Mouse (Mus musculus) R1 (cell line): Measurements from ENCODE around the gene Olfr735.

Experiments used
- DNase-seq: peaks from one replicate; pipeline ENCODE4 v3.0.0-alpha.2; 2018; ENCODE audit warnings: low read depth, low spot score

Gene Olfr735

DNA sequence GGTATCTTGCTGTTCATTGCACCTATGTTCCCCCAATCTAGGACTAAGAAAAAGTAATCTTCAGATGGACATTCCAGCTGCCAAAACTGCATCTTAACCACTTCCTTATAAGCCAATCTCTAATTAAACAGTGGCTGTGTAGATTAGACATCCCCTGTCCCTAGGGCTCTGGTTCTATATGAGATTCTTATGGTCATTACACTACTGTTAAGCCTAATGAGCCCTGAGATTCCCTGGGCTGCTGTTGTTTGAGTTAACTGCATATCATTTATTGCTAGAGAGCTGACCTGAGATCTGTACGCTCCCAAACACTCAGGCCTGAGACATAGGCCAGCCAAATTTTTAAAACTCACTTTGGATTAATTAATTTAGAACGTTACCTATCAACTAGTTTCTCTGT is at the start of gene Olfr735:
Gene Olfr735, minus strand, starts transcription at position 77 of the 400 bp plus-strand sequence.
- DNase-seq, result no peak

DNA sequence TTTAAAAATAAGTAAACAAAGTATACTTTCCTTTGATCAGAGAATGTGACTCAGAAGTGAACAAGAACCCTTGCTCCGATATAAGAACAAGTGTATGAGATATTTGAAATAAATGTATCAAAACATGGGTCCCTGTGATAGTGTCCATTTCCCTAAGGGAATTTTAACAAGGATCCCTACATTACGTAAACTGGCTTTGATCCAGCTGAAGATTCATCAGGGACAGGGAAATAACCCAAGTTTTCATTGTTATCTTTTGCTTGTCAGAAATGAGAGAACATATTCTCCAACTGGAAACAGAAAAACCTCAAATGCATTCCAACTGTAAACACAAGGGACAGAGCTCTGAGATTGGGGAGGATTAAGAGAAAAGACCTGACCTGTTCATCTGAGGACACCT is 32.2 kb upstream of the Olfr735 start, which contains the start of gene Olfr736:
Gene Olfr736, plus strand, starts transcription at position 301 of the 400 bp plus-strand sequence.
- DNase-seq, result no peak

DNA sequence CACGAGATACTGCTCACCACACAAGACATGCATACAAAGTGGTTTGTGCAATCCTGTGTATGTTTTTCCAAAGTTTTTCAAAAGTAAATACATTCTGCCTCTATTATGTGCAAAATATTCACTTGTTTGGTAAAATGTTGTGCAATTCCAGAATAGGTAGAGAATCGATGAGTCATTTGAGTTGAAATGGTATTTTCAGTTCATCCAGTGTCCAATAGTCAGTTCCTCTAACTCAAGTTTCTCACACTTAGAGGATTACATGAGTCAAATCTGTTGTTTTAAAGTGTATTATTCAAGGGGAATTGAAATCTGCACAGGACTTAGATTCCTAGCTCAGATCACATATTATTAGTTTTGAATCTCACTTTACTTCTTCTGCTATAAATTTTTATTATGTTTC is 14.9 kb upstream of the Olfr735 start:
- DNase-seq, result no peak

DNA sequence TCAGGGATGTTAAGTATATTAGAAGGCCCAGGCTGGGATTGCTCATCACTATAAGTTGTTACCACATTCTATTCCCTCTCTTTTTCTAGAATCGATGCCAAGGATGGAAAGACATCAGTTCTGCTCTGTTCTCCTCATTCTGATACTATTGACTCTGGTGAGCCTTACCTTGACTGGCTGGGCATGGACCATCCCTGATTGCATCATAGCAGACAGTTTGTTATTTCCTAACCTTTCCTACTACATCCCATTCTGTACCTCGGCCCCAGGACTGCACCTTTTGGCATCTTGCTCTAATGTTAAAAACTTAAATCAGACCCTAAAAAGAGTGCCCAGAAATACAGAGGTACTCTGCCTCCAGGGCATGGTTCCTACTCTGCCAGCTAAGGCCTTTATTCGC is 11.8 kb upstream of the Olfr735 start:
- no peak for DNase-seq

DNA sequence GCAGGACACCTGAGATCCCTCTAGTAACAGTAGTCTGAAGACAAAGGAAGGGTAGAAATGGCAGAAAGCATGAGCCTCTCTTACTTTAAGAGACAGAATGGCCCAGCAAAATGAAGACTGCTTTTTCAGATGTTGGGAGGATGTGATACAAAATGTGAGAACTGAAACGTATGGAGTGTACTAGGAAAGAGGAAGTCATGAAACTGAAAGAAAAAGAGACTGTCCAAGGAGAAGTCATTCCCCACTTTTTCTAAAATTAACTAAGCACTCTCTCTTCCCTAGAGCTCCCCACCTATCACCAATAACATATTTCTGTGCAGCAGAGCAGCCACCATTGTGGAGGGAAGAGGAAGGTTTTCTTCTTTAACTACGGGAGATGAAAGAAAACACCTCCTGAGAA is 8.9 kb upstream of the Olfr735 start, which contains the start of gene Tlr11:
Gene Tlr11, plus strand, starts transcription at position 322 of the 400 bp plus-strand sequence.
- DNase-seq, result no peak

DNA sequence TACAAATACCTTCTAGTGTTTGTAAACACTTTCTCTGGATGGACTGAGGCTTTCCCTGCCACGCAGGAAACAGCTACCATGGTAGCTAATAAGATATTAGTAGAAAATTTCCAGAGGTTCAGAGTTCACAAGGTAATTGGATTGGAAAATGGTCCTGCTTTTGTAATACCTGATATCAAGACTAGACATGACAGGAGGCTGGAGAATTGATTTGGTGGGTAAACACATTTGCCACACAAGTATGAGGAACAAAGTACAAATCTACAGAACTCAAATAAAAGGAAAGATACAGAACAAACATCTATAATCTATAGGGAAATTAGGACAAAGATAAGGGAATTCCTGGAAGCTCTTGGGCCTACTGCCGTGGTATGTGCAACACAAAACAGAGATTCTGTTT is 8.1 kb upstream of the Olfr735 start:
- no peak for DNase-seq

DNA sequence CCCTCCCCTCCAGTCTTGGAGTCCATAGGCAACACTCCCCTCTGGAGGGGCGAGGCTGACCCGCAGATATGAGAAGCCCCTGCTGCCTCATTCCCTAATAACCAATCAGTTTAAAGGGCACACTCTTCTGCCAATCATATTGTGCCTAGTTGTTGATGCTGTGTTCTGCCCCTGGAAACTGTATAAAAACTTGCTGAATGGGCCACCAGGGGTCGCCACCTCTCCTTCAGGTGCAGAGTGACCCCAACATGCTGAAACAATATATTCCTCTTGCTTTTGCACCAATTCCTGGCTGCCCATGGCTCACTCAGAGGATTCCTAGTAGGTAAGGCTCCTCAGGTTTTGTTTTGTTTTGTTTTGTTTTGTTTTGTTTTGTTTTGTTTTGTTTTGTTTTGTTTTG is 3.8 kb upstream of the Olfr735 start:
- peak; percentile 81 for DNase-seq

DNA sequence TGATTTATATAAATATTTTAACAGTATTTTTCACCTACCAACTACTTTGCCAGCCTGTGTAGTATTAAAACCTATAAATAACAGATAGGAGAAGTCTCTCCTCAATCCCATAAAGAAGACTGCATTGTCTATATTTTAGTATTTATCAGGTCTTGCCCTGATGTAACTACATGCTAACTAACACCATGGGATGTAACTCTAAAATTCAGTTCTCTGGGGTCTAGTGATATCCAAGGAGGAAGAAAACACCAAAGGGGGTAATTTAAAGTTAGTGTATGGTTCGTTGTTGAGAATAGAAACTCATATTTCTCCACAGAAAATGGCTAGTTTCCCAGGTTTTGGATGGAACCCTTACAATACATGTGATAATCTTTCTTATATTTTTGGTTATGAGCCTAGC is 22.0 kb downstream of the Olfr735 start, which contains the start of gene Olfr734:
Gene Olfr734, minus strand, starts transcription at position 101 of the 400 bp plus-strand sequence.
- DNase-seq, result no peak

DNA sequence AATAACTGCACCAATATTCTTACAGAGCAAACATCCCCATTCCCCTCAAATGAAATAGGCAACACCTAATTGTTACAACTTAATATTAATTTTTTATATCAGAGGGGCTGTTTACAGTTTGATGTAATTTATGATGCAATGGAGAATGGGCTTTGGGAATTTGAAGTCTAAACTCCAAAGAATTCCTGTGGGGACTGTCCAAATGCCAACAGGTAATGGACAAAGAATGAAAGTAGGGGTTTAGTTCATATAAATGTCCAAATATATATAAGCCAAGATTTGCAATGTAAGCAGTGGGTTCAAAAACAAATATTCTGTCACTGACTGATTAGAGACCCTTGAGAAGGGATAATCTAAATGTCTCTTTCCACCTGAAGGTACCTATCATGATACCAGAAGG is 47.2 kb downstream of the Olfr735 start, which contains the start of gene Olfr733:
Gene Olfr733, minus strand, starts transcription at position 101 of the 400 bp plus-strand sequence.
- no peak for DNase-seq
